8 mouse cellular contexts compared by ENCODE assay signal in genomic region chr8:11549706-11550105, GRCm38 (mm10). TPM values are rescaled to one million over a fixed set of nuclear protein-coding genes. Genes with fewer than 3 reads are reported as not detected.
DNase-seq lines count a peak whose midpoint lies in the region; ATAC-seq and TF ChIP-seq lines count a peak whose summit lies in the region.

No protein-coding gene starts in this region.

- H3K36me3 ChIP-seq in kidney, embryonic 14.5 days (ENCODE audit: control insufficient read depth, insufficient read depth, low read length) = peaks cover 10% of the 10 kb centered on the region; the same call in 1 of the 2 replicates
- H3K36me3 ChIP-seq in lung, postnatal 0 days (ENCODE audit: insufficient read depth, low read length) = no peaks in the 10 kb centered on the region

- ATAC-seq in kidney, embryonic 14.5 days (ENCODE audit: low FRiP score, low TSS enrichment) = no peak
- ATAC-seq in lung, postnatal 0 days = no peak

- H3K27ac ChIP-seq in kidney, embryonic 14.5 days (ENCODE audit: low read depth, low read length) = no peak overlapping the region
- peak overlapping the region; percentile 90 for H3K27ac ChIP-seq in lung, postnatal 0 days (ENCODE audit: low read length)

- peaks cover 12% of the 10 kb centered on the region for H3K4me1 ChIP-seq in kidney, embryonic 14.5 days (ENCODE audit: control insufficient read depth, insufficient read depth, low read length)
- no peaks in the 10 kb centered on the region; the same call in 1 of the 2 replicates for H3K4me1 ChIP-seq in lung, postnatal 0 days (ENCODE audit: insufficient read depth, low read depth, low read length)

- H3K4me3 ChIP-seq in kidney, embryonic 14.5 days (ENCODE audit: low read length) = peak overlapping the region; percentile 78
- H3K4me3 ChIP-seq in lung, postnatal 0 days (ENCODE audit: low read depth, low read length) = peak overlapping the region; percentile 67

- TF ChIP-seq CTCF in lung, postnatal 0 days (IDR thresholded peaks at IDR 0.05) = peak; percentile 81

- peak; percentile 71 to 74 for DNase-seq in B cell, adult 2 months
- DNase-seq in ES-CJ7 (ENCODE audit: low read depth, low spot score) = peak; percentile 82
- peak; percentile 69 to 84 for DNase-seq in cerebellum, postnatal 14 days
- DNase-seq in heart, adult 18-20 months = peak; percentile 48 to 57
- peak; percentile 82 for DNase-seq in lung, postnatal 0 days (ENCODE audit: low spot score)
- DNase-seq in retina, postnatal 1 day = peak; percentile 73
- no peak for DNase-seq in urinary bladder, postnatal 36 days (ENCODE audit: low spot score in 2 of 2)

- peak overlapping the region; percentile 85; the same call in 1 of the 2 replicates for H3K9ac ChIP-seq in kidney, embryonic 14.5 days (ENCODE audit: low read depth, low read length)
- peak overlapping the region; percentile 58; the same call in 1 of the 2 replicates for H3K9ac ChIP-seq in lung, postnatal 0 days (replicated peaks; ENCODE audit: low read depth)

- TF ChIP-seq EP300 in lung, postnatal 0 days (IDR thresholded peaks at IDR 0.05) = no peak

- H3K4me2 ChIP-seq in kidney, embryonic 14.5 days (replicated peaks; ENCODE audit: low read depth, low read length) = peak overlapping the region; percentile 67
- H3K4me2 ChIP-seq in lung, postnatal 0 days (replicated peaks; ENCODE audit: low read depth, low read length) = peak overlapping the region; percentile 87

- no peaks in the 10 kb centered on the region for H3K9me3 ChIP-seq in kidney, embryonic 14.5 days (ENCODE audit: control insufficient read depth, low read length)
- H3K9me3 ChIP-seq in lung, postnatal 0 days (ENCODE audit: low read length) = no peaks in the 10 kb centered on the region

- WGBS in kidney, embryonic 14.5 days = 24% methylated on average over 7 of the region's 7 CpGs
- 12% methylated on average over 7 of the region's 7 CpGs for WGBS in lung, postnatal 0 days

- H3K27me3 ChIP-seq in kidney, embryonic 14.5 days (ENCODE audit: control insufficient read depth, insufficient read depth, low read length) = no peaks in the 10 kb centered on the region
- H3K27me3 ChIP-seq in lung, postnatal 0 days (replicated peaks; ENCODE audit: insufficient read depth, low read length) = no peaks in the 10 kb centered on the region

RNA-seq across cellular contexts. Expression of gene Cars2, which starts 0.9 kb away (rescaled TPM):
- total RNA-seq in heart, adult 18-20 months (2021) = 10 to 100 TPM; 51.6 to 52.2 TPM
- polyA plus RNA-seq in kidney, embryonic 14.5 days (2014; fragmentation: Nextera tagmentation; extraction: Ambion mirVana) = 22.8 and 23.8 TPM in 2 replicates
- 13.7 and 16.5 TPM in 2 replicates for polyA plus RNA-seq in lung, postnatal 0 days (2015; fragmentation: Nextera tagmentation; extraction: Ambion mirVana)

RNA-seq across cellular contexts. Expression of gene Ing1, which starts 5.7 kb away (rescaled TPM):
- 10 to 100 TPM; 16.2 to 18.3 TPM for total RNA-seq in heart, adult 18-20 months (2021)
- 35.7 and 40.7 TPM in 2 replicates for polyA plus RNA-seq in kidney, embryonic 14.5 days (2014; fragmentation: Nextera tagmentation; extraction: Ambion mirVana)
- 40.9 and 42.5 TPM in 2 replicates for polyA plus RNA-seq in lung, postnatal 0 days (2015; fragmentation: Nextera tagmentation; extraction: Ambion mirVana)

RNA-seq across cellular contexts. Expression of gene Naxd, which starts 52.4 kb away (rescaled TPM):
- total RNA-seq in heart, adult 18-20 months (2021) = 10 to 100 TPM; 30.1 to 34.4 TPM
- polyA plus RNA-seq in kidney, embryonic 14.5 days (2014; fragmentation: Nextera tagmentation; extraction: Ambion mirVana) = 116 TPM in 2 replicates
- polyA plus RNA-seq in lung, postnatal 0 days (2015; fragmentation: Nextera tagmentation; extraction: Ambion mirVana) = 201 and 223 TPM in 2 replicates

Comparison
In these comparisons a context has a peak if more than half of its experiments do, and no peak if none do; other contexts are left out.
1. DNase-seq: peak in B cell, adult 2 months (2 of 2), ES-CJ7 (single experiment), cerebellum, postnatal 14 days (2 of 2), heart, adult 18-20 months (2 of 2), lung, postnatal 0 days (single experiment) and retina, postnatal 1 day (single experiment); none in urinary bladder, postnatal 36 days (0 of 2).